Mouse (Mus musculus) B cell, adult 62 days (primary cell): Measurements from ENCODE around the gene Ezh2. TPM values are rescaled to one million over a fixed set of nuclear protein-coding genes. Genes with fewer than 3 reads are reported as not detected.

ENCODE experiments used
- total RNA-seq: library from RNA; stranded (reverse); gene quantifications from 4 replicates; pipeline ENCODE4 v1.2.4, GENCODE M21; 2023

Ezh2 gene
- total RNA-seq: 39.4 to 45.5 TPM (median 42.0 TPM) in 4 replicates

GRCm38 (mm10) chr6:47594926-47595623 is at the start of gene Ezh2:
Gene Ezh2, minus strand, starts transcription at chr6:47595341.

Other genes starting within 250 kb of the Ezh2 start
- gene Cul1, start 141.9 kb downstream of the Ezh2 start, total RNA-seq: 106 to 137 TPM (median 122 TPM) in 4 replicates
- 186 to 205 TPM (median 195 TPM) in 4 replicates for gene Pdia4, start 218.1 kb upstream of the Ezh2 start, total RNA-seq
- gene Zfp786, start 235.5 kb upstream of the Ezh2 start, total RNA-seq: 0.27 TPM in 1 of 4 replicates, not detected in the others
- 27.1 to 32.4 TPM (median 28.6 TPM) in 4 replicates for gene Zfp398, start 240.3 kb upstream of the Ezh2 start, total RNA-seq